Mouse (Mus musculus): ENCODE data around the gene Mpp3.

DNA sequence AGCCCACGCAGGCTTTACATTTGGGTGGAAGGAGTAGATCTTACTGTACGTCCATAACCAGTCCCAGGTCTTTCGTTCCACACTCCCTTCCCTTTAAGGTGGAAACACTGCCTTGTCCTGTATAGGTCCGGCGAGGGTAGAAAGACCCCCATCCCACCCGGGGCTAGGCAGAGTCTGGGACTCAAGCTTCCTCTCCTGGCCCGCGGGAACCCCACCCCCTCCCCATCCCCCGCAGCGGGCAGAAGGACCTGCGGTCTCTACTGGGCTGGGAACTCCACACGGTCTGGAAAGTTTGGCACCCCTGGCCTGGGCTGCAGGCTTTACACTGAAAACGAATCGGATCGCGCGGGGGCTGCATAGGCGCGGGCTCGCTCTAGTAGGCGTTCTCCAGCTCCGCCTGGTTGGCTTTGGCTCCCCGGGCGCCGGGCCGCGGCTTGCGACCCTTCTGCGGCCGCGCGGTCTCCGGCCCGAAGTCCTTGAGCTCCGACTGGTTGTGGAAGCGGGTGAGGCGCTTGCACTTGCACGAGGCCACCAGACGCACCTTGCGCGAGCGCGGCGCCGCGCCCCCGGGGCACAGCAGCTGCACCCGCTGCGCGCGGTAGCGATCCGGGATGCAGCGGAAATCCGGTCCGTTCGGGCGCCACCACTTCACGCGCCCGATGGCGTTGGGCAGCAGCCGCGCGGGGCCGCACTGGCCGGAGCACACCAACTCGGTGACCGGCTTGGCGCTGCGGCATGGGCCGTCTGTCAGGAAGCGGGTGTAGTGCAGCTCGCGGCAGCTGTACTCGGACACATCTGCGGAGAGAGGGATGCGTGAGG is 64.6 kb downstream of the Mpp3 start:
- TF ChIP-seq CTCF (IDR thresholded peaks at IDR 0.05; ENCODE audit: extremely low read depth, insufficient read depth, low read length), result no peak
- no peak for TF ChIP-seq POLR2A (IDR thresholded peaks at IDR 0.05; ENCODE audit: extremely low read depth, insufficient read depth, low read length)

Data from cortical plate, adult 2 months (tissue).